Mouse (Mus musculus) midbrain, embryonic 10.5 days (tissue): Measurements from ENCODE around the gene Gps1. TPM values are rescaled to one million over a fixed set of nuclear protein-coding genes. Genes with fewer than 3 reads are reported as not detected.

ENCODE experiments used
- DNase-seq: peaks from one replicate; pipeline ENCODE4 v3.0.0-alpha.2; 2017; ENCODE audit warnings: low spot score
- H3K27ac ChIP-seq: fragments of 300-500 bp; sonication (generic); replicated peaks from 2 replicates; pipeline ENCODE4 v1.5.1; 2016; ENCODE audit warnings: mild to moderate bottlenecking
- H3K27me3 ChIP-seq: fragments of 300-500 bp; sonication (generic); 2 replicates; pipeline ENCODE4 v1.6.1; 2016; ENCODE audit warnings: low read depth, mild to moderate bottlenecking; ENCODE audit not compliant: poor library complexity, severe bottlenecking
- H3K36me3 ChIP-seq: fragments of 300-500 bp; sonication (generic); 2 replicates; pipeline ENCODE4 v1.6.1; 2016; ENCODE audit warnings: mild to moderate bottlenecking, moderate library complexity
- H3K4me1 ChIP-seq: fragments of 300-500 bp; sonication (generic); 2 replicates; pipeline ENCODE4 v1.6.1; 2016
- H3K4me3 ChIP-seq: fragments of 300-500 bp; sonication (generic); 2 replicates; pipeline ENCODE4 v1.5.1; 2016; ENCODE audit warnings: mild to moderate bottlenecking, moderate library complexity
- H3K9me3 ChIP-seq: fragments of 300-500 bp; sonication (generic); replicated peaks from 2 replicates; pipeline ENCODE4 v1.6.1; 2016; ENCODE audit warnings: mild to moderate bottlenecking
- WGBS: fragments of 180-500 bp; shearing (Covaris S2); methylation state at CpG from one replicate; pipeline ENCODE4 v1.1.7; 2016; 5-methylcytosine and 5-hydroxymethylcytosine counted together
- polyA plus RNA-seq: library from polyadenylated mRNA; unstranded; fragments of >200 nt; fragmentation: Nextera tagmentation; extraction: Ambion mirVana; gene quantifications from 2 replicates; pipeline ENCODE4 v1.2.1, GENCODE M21; 2016

The Gps1 gene
- polyA plus RNA-seq, 1 experiment from 2014 or later = 287 TPM

- Histone ChIP-seq H3K27me3 (no peaks in the 10 kb centered on the region), H3K4me1 (peaks cover 26% of the 10 kb centered on the region), H3K9me3 (no peaks in the 10 kb centered on the region), H3K4me3 (no peak overlapping the region), H3K27ac (no peak overlapping the region), H3K36me3 (peaks cover 71% of the 10 kb centered on the region)
- 91% methylated on average over 9 of the region's 9 CpGs for WGBS
- no peak for DNase-seq
These were observed 8.6 kb downstream of the Gps1 start for GRCm38 (mm10) chr11:120792652-120793051.

- 2% methylated on average over 59 of the region's 59 CpGs for WGBS
- Histone ChIP-seq H3K36me3 (peaks cover 39% of the 10 kb centered on the region), H3K9me3 (no peaks in the 10 kb centered on the region), H3K4me3 (peak within 1 kb of the TSS; percentile 86), H3K27ac (peak within 1 kb of the TSS; percentile 87), H3K4me1 (peaks cover 37% of the 10 kb centered on the region), H3K27me3 (no peaks in the 10 kb centered on the region)
- peak; percentile 97 for DNase-seq
These were observed 11.9 kb downstream of the Gps1 start, which contains the start of gene Dus1l for GRCm38 (mm10) chr11:120795756-120796613. Gene Dus1l, minus strand, starts transcription at chr11:120796403.

DNA sequence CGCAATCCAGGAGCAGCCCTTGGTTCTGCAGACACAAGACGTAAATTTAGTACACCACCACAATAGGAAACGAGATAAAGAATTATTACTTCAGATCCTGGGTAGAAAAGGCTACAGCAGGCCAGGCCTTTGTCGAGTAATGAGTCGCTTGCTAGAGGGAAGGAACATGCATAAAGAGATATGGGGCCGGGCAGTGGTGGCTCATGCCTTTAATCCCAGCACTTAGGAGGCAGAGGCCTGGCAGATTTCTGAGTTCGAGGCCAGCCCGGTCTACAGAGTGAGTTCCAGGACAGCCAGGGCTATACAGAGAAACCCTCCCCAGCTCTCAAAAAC, 12.5 kb downstream of the Gps1 start:
- H3K27me3 ChIP-seq = no peaks in the 10 kb centered on the region
- DNase-seq = no peak
- H3K4me3 ChIP-seq = peak overlapping the region; percentile 86
- peak overlapping the region; percentile 87 for H3K27ac ChIP-seq
- H3K36me3 ChIP-seq = peaks cover 33% of the 10 kb centered on the region
- WGBS = 33% methylated on average over 8 of the region's 8 CpGs
- no peaks in the 10 kb centered on the region for H3K9me3 ChIP-seq
- peaks cover 37% of the 10 kb centered on the region for H3K4me1 ChIP-seq

- Histone ChIP-seq H3K27ac (no peak overlapping the region), H3K27me3 (no peaks in the 10 kb centered on the region), H3K9me3 (no peaks in the 10 kb centered on the region), H3K36me3 (peaks cover 17% of the 10 kb centered on the region), H3K4me3 (no peak overlapping the region), H3K4me1 (peaks cover 37% of the 10 kb centered on the region)
- WGBS = 88% methylated on average over 3 of the region's 3 CpGs
- no peak for DNase-seq
These were observed 14.2 kb downstream of the Gps1 start for GRCm38 (mm10) chr11:120798244-120798643.

GRCm38 (mm10) chr11:120799316-120799890, 15.3 kb downstream of the Gps1 start:
- Histone ChIP-seq H3K4me1 (peaks cover 34% of the 10 kb centered on the region), H3K27ac (peak overlapping the region; percentile 80), H3K27me3 (no peaks in the 10 kb centered on the region), H3K4me3 (peak overlapping the region; percentile 27; the same call in 1 of the 2 replicates), H3K36me3 (peaks cover 5% of the 10 kb centered on the region), H3K9me3 (no peaks in the 10 kb centered on the region)
- DNase-seq = no peak
- 77% methylated on average over 6 of the region's 6 CpGs for WGBS

DNA sequence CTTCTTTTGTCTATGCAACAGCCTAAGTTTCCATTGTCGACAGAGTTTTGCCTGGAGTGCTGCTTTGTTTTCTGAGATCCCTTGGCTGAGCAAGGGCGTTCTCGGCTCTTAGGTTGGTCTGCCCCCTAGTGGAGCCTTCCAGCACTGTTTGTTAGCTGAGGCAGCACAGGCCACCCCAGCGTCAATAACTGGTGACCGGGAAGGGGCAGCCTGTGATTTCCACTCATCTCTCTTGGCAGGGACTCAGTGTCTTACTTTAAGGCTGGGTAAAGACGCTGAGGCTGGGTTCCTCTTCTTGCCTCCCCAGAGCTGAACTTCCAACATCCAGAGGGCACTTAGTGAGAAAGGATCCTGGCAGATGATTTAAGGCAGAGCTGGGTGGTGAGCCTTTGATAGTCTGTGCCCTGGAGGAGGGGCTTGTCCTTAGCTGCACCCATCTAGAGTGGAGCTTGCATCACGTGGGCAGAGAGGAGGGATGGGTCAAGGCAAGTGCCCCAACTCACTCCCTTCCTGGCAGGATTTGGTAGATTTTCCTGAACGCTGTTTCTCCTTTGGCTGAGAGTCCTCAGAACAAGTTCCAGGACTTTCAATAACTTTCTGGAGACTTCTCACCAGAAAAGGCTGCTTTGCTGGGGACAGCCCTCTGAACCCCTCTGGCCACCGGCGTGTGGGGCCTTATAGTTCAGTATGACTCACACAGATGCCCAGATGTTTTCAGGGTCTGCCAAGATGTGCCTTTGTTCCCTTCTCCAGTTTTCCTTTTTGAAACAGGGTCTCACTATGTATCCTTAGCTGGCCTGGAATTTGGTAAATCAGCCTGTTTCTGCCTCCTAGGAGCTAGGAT, 16.2 kb downstream of the Gps1 start:
- WGBS = 12% methylated on average over 10 of the region's 10 CpGs
- Histone ChIP-seq H3K27ac (peak overlapping the region; percentile 80), H3K4me1 (peaks cover 25% of the 10 kb centered on the region), H3K27me3 (no peaks in the 10 kb centered on the region), H3K36me3 (peaks cover 7% of the 10 kb centered on the region), H3K4me3 (peak overlapping the region; percentile 27), H3K9me3 (no peaks in the 10 kb centered on the region)
- peak; percentile 90 for DNase-seq

DNA sequence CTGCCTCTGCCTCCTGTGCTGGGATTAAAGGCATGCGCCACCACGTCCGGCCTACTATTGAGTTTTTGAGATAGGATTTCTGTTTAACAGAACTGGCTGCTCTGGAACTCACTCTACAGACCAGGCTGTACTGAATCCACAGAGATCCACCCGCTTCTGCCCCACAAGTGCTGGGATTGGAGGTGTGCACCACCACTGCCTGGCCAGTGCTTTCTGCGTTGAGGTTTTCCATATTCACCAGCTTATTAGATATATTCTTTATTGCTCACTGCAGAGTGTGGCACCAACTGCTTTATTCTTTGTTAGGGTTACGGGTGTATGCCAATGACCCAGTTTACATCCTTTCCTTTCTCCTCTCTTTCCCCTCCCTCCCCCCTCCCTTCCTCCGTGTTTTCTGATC, 20.2 kb downstream of the Gps1 start:
- peaks cover 11% of the 10 kb centered on the region for H3K4me1 ChIP-seq
- 79% methylated on average over 7 of the region's 7 CpGs for WGBS
- H3K27me3 ChIP-seq = no peaks in the 10 kb centered on the region
- no peaks in the 10 kb centered on the region for H3K9me3 ChIP-seq
- no peak for DNase-seq
- peaks cover 46% of the 10 kb centered on the region for H3K36me3 ChIP-seq
- H3K27ac ChIP-seq = no peak overlapping the region
- no peak overlapping the region for H3K4me3 ChIP-seq

- Histone ChIP-seq H3K4me1 (peaks cover 9% of the 10 kb centered on the region), H3K36me3 (peaks cover 51% of the 10 kb centered on the region), H3K4me3 (no peak overlapping the region), H3K27ac (no peak overlapping the region), H3K27me3 (no peaks in the 10 kb centered on the region), H3K9me3 (no peaks in the 10 kb centered on the region)
- no peak for DNase-seq
- 89% methylated on average over 4 of the region's 4 CpGs for WGBS
These were observed 20.7 kb downstream of the Gps1 start for GRCm38 (mm10) chr11:120804769-120805168.

GRCm38 (mm10) chr11:120805375-120806298, 21.6 kb downstream of the Gps1 start:
- H3K27ac ChIP-seq = no peak overlapping the region
- H3K9me3 ChIP-seq = no peaks in the 10 kb centered on the region
- H3K4me1 ChIP-seq = peaks cover under 1% of the 10 kb centered on the region; the same call in 1 of the 2 replicates
- DNase-seq = no peak
- H3K4me3 ChIP-seq = no peak overlapping the region
- peaks cover 60% of the 10 kb centered on the region for H3K36me3 ChIP-seq
- 90% methylated on average over 7 of the region's 7 CpGs for WGBS
- no peaks in the 10 kb centered on the region for H3K27me3 ChIP-seq

GRCm38 (mm10) chr11:120808010-120808409, 23.9 kb downstream of the Gps1 start:
- Histone ChIP-seq H3K4me1 (no peaks in the 10 kb centered on the region), H3K4me3 (no peak overlapping the region), H3K36me3 (peaks cover 84% of the 10 kb centered on the region), H3K9me3 (no peaks in the 10 kb centered on the region), H3K27ac (no peak overlapping the region), H3K27me3 (no peaks in the 10 kb centered on the region)
- 97% methylated on average over 12 of the region's 12 CpGs for WGBS
- DNase-seq = no peak

- DNase-seq = no peak
- no peak overlapping the region for H3K27ac ChIP-seq
- 0 out of 2 replicates have a peak overlapping the region, but pooled peaks have one; percentile 1 for H3K4me3 ChIP-seq
- H3K27me3 ChIP-seq = no peaks in the 10 kb centered on the region
- H3K36me3 ChIP-seq = peaks cover 100% of the 10 kb centered on the region
- WGBS = 96% methylated on average over 16 of the region's 16 CpGs
- H3K9me3 ChIP-seq = no peaks in the 10 kb centered on the region
- no peaks in the 10 kb centered on the region for H3K4me1 ChIP-seq
These were observed 28.0 kb downstream of the Gps1 start for GRCm38 (mm10) chr11:120812068-120812467.

DNA sequence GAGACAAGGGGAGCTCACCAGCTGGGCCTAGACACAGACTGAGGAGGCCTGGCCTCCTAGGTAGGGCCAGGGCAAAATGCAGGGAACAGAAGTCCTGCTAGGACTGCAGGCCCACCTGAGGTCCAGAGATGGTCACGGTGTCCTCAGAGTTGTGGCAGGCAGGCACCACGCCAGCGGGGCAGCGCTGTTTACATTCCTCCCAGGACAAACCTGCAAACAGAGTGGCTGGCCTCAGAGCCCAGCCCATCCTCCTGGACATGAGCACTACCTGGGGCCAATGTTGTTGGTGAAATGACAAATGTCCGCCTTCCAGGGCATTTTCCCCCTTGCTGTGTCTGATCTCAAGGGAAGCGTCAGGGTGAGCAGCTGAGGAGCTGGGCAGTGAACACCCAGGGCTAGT, 33.3 kb downstream of the Gps1 start:
- Histone ChIP-seq H3K36me3 (peaks cover 100% of the 10 kb centered on the region), H3K9me3 (no peaks in the 10 kb centered on the region), H3K27ac (no peak overlapping the region), H3K4me1 (peaks cover 19% of the 10 kb centered on the region), H3K27me3 (no peaks in the 10 kb centered on the region), H3K4me3 (no peak overlapping the region)
- no peak for DNase-seq
- WGBS = 96% methylated on average over 6 of the region's 6 CpGs
